Mouse (Mus musculus) testis, adult 2 months (tissue): ENCODE measurements around the gene Cib4. TPM values are rescaled to one million over a fixed set of nuclear protein-coding genes. Genes with fewer than 3 reads are reported as not detected.

ENCODE experiments used
- H3K27ac ChIP-seq: fragments of 200-500 bp; 2 replicates; pipeline ENCODE4 v1.5.1; 2012; ENCODE audit warnings: low read depth, low read length; ENCODE audit not compliant: control insufficient read depth, insufficient read depth
- H3K27me3 ChIP-seq: fragments of 200-500 bp; 2 replicates; pipeline ENCODE4 v1.6.1; 2012; ENCODE audit warnings: mild to moderate bottlenecking, low read length, moderate library complexity; ENCODE audit not compliant: control insufficient read depth, insufficient read depth
- H3K36me3 ChIP-seq: fragments of 200-500 bp; 2 replicates; pipeline ENCODE4 v1.6.1; 2012; ENCODE audit warnings: mild to moderate bottlenecking, low read length; ENCODE audit not compliant: control insufficient read depth, insufficient read depth
- H3K4me1 ChIP-seq: fragments of 200-500 bp; 2 replicates; pipeline ENCODE4 v1.6.1; 2012; ENCODE audit warnings: low read length; ENCODE audit not compliant: control insufficient read depth, insufficient read depth
- H3K4me3 ChIP-seq: fragments of 200-500 bp; 2 replicates; pipeline ENCODE4 v1.5.1; 2012; ENCODE audit warnings: low read depth, mild to moderate bottlenecking, low read length, moderate library complexity, mixed read lengths; ENCODE audit not compliant: control insufficient read depth
- CTCF ChIP-seq: fragments of 200-500 bp; IDR thresholded peaks from 2 replicates; pipeline ENCODE4 v1.5.1; 2012; ENCODE audit warnings: low read depth, mild to moderate bottlenecking, inconsistent platforms, low read length, moderate library complexity; ENCODE audit not compliant: control insufficient read depth, insufficient read depth, insufficient replicate concordance
- POLR2A ChIP-seq: fragments of 200-500 bp; IDR thresholded peaks from 2 replicates; pipeline ENCODE4 v1.6.1; 2012; ENCODE audit warnings: low read depth, mild to moderate bottlenecking, inconsistent platforms, low read length, moderate library complexity; ENCODE audit not compliant: control insufficient read depth
- polyA plus RNA-seq: library from polyadenylated mRNA; depleted of rRNA; stranded (reverse); fragments of >200 nt; gene quantifications from 2 replicates; pipeline ENCODE4 v1.2.3, GENCODE M21; 2012

Gene Cib4
- polyA plus RNA-seq, 1 experiment = 97.7 TPM

GRCm38 (mm10) chr5:30582017-30582416 is 36.4 kb upstream of the Cib4 start:
- TF ChIP-seq POLR2A = no peak
- H3K4me1 ChIP-seq = no peaks in the 10 kb centered on the region
- H3K27ac ChIP-seq = no peak overlapping the region
- H3K27me3 ChIP-seq = no peaks in the 10 kb centered on the region
- no peaks in the 10 kb centered on the region for H3K36me3 ChIP-seq
- H3K4me3 ChIP-seq = no peak overlapping the region

GRCm38 (mm10) chr5:30580725-30581124 is 35.1 kb upstream of the Cib4 start:
- no peak overlapping the region for H3K4me3 ChIP-seq
- TF ChIP-seq CTCF (no peak), POLR2A (no peak)
- no peaks in the 10 kb centered on the region for H3K36me3 ChIP-seq
- H3K27me3 ChIP-seq = no peaks in the 10 kb centered on the region
- H3K27ac ChIP-seq = no peak overlapping the region
- H3K4me1 ChIP-seq = no peaks in the 10 kb centered on the region

- no peaks in the 10 kb centered on the region for H3K36me3 ChIP-seq
- TF ChIP-seq POLR2A (no peak), CTCF (no peak)
Measured at GRCm38 (mm10) chr5:30578445-30579080, 32.9 kb upstream of the Cib4 start.

GRCm38 (mm10) chr5:30577654-30578310 is 32.1 kb upstream of the Cib4 start:
- no peak overlapping the region for H3K27ac ChIP-seq
- H3K27me3 ChIP-seq = no peaks in the 10 kb centered on the region
- TF ChIP-seq CTCF = no peak
- no peak for TF ChIP-seq POLR2A
- H3K4me1 ChIP-seq = no peaks in the 10 kb centered on the region; the same call in 1 of the 2 replicates
- no peaks in the 10 kb centered on the region for H3K36me3 ChIP-seq
- no peak overlapping the region for H3K4me3 ChIP-seq

More at GRCm38 (mm10) chr5:30578445-30579080, 32.9 kb upstream of the Cib4 start:
- no peak overlapping the region for H3K27ac ChIP-seq
- no peaks in the 10 kb centered on the region for H3K27me3 ChIP-seq
- no peak overlapping the region for H3K4me3 ChIP-seq
- no peaks in the 10 kb centered on the region; the same call in 1 of the 2 replicates for H3K4me1 ChIP-seq

- Histone ChIP-seq H3K4me1 (no peaks in the 10 kb centered on the region; the same call in 1 of the 2 replicates), H3K4me3 (no peak overlapping the region), H3K36me3 (no peaks in the 10 kb centered on the region), H3K27me3 (no peaks in the 10 kb centered on the region), H3K27ac (no peak overlapping the region)
- no peak for TF ChIP-seq CTCF
- no peak for TF ChIP-seq POLR2A
Measured at GRCm38 (mm10) chr5:30577251-30577650, 31.6 kb upstream of the Cib4 start.

- H3K4me1 ChIP-seq = no peaks in the 10 kb centered on the region; the same call in 1 of the 2 replicates
- H3K27ac ChIP-seq = no peak overlapping the region
- H3K27me3 ChIP-seq = no peaks in the 10 kb centered on the region
- no peaks in the 10 kb centered on the region for H3K36me3 ChIP-seq
- no peak for TF ChIP-seq POLR2A
- H3K4me3 ChIP-seq = no peak overlapping the region
Measured at GRCm38 (mm10) chr5:30576233-30576632, 30.6 kb upstream of the Cib4 start.

GRCm38 (mm10) chr5:30574367-30574766 is 28.7 kb upstream of the Cib4 start:
- TF ChIP-seq CTCF (no peak), POLR2A (no peak)
- H3K4me3 ChIP-seq = no peak overlapping the region
- H3K4me1 ChIP-seq = no peaks in the 10 kb centered on the region; the same call in 1 of the 2 replicates
- H3K36me3 ChIP-seq = no peaks in the 10 kb centered on the region
- H3K27ac ChIP-seq = peak overlapping the region; percentile 5; the same call in 1 of the 2 replicates
- no peaks in the 10 kb centered on the region for H3K27me3 ChIP-seq
